Mouse (Mus musculus) CH12F3 (cell line): Measurements from ENCODE around the gene Muc3.
"Not testable (repeated sequence)": the region's sequence is repeated elsewhere in the genome, so short reads cannot be mapped to it uniquely, and the experiment has no call there.

ENCODE experiments used
- in situ Hi-C: fragments of 300-500 bp; cut with MboI; formaldehyde crosslinking; loops from 2 replicates; pipeline ENCODE4 v1.14.3; 2020; ENCODE audit warnings: low sequenced_read_pairs

Gene Muc3

DNA sequence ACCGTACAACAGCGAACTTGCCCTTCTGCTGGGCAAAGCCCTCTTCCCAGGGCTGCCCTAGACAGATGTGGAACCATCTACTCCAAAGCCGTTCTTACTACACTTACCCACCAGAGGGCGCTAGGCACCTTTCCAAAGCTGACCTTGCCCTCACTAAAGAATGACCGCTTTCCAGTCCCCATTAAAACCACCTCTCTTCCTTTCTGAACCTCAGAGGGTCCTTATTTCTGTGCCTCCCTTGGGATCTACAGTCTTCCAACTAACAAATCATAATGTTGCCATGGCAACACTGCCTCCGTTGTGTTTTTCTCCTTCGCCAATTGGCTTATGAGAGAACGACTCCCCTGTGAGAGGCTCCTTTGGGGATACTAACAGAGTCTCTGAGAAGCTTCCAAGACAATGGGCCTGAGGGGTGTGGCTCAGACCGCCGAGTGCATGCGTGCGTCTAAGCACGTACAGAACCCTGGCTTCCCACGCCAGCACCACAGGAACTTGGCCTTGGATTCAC is 26.4 kb downstream of the Muc3 start:
- in situ Hi-C loops = no loop called here

DNA sequence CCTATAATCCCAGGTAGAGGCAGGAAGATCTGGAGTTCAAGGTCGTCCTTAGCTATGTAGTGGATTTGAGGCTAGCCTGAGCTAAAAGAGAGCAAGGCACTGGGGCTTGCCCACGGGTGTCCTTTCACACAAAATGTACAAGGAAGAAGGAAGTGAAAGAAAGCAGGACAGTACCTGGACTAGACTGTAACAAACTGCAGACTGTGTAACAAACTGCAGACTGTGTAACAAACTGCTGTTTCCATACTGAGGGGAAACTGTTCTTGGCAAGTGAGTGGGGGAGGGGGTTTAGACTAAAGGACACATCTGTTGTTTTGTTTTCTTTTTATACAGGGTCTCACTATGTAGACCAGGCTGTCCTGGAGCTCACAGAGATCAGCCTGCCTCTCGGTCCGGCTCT is 27.8 kb downstream of the Muc3 start:
- in situ Hi-C loops = no loop called here

DNA sequence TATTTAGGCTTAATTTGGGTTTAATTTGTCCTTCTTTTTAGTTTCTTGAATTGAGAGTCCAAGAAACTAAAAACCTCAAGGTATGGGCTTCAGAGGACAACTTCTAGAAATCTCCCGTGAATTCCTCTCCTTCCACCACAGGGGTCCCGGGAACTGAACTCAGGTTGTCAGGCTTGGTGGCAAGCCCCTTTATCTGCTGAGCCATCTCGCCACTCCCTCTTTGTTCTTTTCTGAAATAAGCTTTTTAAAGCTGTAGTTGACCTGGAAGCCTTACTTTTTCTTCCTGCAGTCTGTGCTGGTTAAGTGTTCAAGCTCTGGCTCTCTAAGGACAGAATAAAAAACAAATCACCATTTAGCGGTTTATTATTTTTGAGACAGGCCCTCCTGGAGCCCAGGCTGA is 30.2 kb downstream of the Muc3 start:
- in situ Hi-C loops = no loop called here

DNA sequence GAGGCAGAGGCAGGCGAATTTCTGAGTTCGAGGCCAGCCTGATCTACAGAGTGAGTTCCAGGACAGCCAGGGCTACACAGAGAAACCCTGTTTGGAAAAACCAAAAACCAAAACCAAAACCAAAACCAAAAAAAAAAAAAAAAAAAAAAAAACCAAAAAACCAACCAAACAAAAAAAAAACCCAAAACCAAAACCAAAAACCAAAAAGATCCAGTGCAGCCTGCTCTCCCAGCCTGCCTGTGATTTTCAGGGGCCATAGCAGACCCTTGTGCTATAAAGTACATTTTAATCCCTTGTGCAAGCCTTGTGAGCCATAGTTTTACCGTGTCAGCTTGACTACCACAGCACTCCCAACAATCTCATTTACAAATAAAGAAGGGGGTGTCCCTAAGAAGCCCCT is 31.1 kb downstream of the Muc3 start:
- in situ Hi-C loops = not testable (repeated sequence)

GRCm38 (mm10) chr5:137116987-137117386 is 32.1 kb downstream of the Muc3 start:
- in situ Hi-C loops = no loop called here

- in situ Hi-C loops = no loop called here
These were observed 33.0 kb downstream of the Muc3 start, which contains the start of gene Trim56 for GRCm38 (mm10) chr5:137115866-137116847. Trim56 (minus strand) TSS chr5:137116209.

GRCm38 (mm10) chr5:137114891-137115561 is 34.1 kb downstream of the Muc3 start:
- in situ Hi-C loops = no loop called here

DNA sequence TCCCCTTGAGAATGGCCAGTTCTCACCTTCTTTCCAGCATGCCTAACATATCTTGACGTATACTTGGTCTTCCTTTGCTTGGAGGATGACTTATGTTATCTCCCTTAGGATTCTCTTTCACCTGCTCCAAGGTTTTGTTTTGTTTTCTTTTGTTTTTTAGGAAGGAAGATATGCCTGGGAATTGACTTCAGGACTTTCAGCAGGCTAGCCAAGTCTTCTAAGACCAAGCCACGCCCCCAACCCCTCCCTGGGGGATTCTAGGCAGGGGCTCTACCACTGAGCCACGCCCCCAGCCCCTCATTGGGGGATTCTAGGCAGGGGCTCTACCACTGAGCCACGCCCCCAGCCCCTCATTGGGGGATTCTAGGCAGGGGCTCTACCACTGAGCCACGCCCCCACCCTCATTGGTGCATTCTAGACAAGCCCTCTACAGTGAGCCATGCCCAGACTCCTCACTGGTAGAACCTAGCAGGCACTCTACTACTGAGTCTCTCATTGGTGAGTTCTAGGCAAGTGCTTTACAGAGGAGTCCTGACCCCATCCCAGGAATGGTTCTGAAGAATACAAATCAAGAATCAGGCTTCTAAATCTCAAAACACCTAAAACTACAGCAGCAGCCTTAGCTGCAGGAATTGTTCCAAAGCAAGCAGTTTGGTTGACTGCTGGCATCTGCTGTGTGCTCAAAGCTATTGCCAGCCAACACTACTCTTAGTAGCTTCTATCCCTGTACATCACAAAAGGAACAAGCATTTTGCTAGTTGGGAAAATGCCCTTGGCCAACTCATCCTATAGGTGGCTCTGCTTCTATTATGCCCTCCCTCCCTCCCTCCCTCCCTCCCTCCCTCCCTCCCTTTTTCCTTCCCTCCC is 37.3 kb downstream of the Muc3 start:
- in situ Hi-C loops = no loop called here

DNA sequence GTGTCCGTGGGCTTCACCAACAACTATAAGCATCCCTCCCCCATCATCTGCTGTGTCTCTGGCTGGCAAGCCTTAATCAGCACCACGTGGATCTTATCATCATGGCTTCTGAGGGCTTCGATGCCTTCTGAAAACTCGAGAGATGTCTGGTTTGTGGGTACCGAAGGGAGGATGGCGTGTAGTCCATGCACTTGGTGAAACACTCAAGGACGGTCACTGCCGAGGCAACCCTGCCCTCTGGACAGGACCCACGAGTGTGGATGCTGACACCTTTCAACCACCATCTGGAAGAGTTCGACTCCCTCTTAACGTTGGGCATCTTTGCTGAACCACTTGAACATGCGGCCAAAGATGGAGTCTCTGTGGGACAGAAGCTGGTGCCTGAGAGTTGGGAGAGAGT is 38.3 kb downstream of the Muc3 start:
- in situ Hi-C loops = no loop called here

DNA sequence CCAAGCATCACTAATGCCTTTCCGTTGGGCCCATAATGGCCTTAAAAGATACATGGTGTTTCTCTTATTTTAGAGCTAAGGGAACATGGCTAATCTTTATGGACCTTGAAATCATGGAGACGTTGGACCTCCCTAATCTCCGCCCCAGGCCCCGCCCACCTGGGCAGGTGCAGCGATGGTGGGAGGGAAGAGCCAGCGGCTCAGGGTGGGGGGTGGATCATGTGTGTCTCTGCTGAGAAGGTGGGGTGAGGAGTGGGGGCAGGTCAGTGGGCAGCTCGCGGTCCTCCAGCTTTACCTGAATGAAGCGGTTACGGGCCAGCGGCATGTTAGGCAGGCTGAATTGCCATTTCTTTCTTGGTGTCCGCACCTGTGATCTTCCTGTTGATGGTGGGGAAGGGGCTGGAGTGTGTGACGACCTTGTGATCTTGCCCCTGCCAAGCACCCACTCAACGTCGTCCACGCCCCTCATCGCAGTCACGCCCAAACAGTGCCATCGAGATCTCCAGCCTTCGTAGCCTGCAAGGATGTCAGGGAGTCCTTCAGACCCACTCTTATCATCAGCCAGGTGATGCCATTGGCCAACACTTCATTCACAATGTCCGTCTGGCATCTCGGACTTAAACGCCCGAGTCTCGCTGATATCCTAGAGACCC is 39.1 kb downstream of the Muc3 start:
- in situ Hi-C loops = loop anchor here (10.0 kb wide), 1 partner anchor 185 kb away; no protein-coding TSS in a partner anchor

- in situ Hi-C loops = loop anchor here (10.0 kb wide), 1 partner anchor 183 kb away; no protein-coding TSS in a partner anchor
These were observed 41.0 kb downstream of the Muc3 start for GRCm38 (mm10) chr5:137108111-137108510.

DNA sequence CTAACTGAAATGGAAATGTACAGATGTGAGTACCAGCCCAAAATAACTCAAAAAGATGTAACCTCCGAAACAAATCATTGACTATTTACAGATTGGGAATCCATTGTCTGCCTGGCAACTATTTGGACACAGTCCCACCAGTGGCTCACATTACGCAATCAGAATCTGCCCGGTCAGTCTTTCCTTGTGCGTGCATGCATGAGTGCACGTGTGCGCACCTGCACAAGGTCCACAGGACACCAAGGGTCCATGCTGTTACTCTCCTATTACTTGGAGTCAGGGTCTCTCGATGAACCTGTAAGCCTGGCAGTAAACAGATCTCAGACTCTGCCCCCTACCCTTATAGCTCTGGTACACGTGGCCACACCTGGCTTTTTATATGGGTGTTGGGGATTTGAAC is 41.5 kb downstream of the Muc3 start:
- in situ Hi-C loops = loop anchor here (10.0 kb wide), 1 partner anchor 183 kb away; no protein-coding TSS in a partner anchor

DNA sequence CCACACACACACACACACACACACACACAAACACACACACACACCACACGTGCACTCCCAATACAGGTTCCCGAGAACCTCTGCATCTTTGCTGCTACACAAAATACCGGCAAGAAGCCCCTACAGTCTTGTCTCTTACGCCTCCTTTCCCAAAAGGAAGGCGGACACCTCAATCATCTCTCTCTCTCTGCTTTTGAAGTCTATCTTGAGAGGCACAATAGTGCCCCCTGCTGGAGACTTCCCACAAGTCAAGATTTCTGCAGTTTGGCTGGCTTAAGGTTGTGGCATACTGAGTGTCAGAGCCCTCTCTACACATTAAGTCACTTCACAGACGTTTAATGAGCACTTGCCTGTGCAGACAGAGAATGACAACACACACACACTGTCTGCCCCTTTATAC is 42.1 kb downstream of the Muc3 start:
- in situ Hi-C loops = loop anchor here (10.0 kb wide), 1 partner anchor 182 kb away; no protein-coding TSS in a partner anchor

DNA sequence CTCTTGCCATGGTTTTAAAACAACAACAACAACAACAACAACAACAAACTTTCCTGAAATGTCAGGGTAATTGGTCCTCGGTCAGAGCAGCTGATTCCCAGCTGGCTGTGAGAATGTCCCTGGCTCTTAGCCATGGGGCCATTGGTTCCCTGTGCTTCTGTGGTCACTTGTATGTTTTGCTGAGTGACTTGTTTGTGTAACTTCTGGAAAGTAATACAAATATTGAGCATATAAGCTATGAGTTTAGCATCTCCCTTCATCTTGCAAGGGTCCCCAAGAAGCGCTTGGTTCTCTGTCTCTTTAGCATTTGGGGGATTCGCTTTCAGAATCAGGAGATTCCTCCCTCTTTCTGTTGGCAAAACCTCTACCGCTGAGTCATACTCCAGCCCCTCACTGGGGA is 42.7 kb downstream of the Muc3 start:
- in situ Hi-C loops = loop anchor here (10.0 kb wide), 1 partner anchor 182 kb away; no protein-coding TSS in a partner anchor

- in situ Hi-C loops = loop anchor here (10.0 kb wide), 1 partner anchor 179 kb away; no protein-coding TSS in a partner anchor
These were observed 45.2 kb downstream of the Muc3 start for GRCm38 (mm10) chr5:137103969-137104368.

DNA sequence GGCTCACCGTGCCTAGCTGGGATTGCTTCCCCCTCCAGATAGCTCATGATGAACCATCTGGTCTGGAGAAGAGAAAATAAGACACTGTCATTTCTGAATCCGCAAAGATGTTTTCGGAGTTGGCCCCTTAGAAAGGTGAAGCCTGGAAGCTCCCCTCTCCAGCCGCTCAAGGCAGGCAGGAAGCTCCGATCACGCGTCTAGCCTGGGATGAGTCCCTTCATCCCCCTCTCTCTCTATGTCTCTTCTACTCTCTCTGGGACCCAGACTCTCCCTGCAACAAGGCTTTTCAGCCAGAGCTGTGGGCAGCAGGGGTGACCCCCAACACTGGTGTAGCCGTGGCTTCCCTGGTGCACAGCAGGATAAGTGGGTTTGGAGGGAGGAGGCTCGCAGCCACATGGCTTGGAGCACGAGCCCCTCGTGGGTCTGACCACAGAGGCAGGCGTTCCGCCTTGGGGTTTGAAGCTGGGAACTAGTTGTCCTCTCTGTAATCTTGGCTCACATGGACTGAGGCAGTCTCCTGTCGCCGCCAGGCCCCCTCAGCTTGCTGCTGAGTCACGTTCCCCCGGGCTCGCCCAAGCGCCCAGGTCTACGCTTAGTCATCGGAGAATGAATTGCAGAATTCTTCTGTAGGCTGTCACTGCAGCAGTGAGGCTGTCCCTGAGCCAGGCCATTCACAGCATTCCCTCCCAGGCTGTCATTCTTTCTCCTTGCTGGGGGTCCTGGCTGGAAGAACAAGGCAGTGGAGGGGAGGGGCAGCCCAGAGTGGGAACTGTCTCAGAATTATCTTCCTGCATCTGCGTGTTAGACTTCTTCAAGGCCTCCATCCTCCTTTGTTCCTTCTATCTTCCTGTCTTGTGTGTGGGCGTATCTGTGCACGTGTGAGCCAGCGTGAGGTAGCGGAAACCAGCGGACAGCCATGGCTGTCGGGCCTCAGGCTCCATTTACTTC is 46.3 kb downstream of the Muc3 start:
- in situ Hi-C loops = loop anchor here (10.0 kb wide), 1 partner anchor 178 kb away; no protein-coding TSS in a partner anchor

- in situ Hi-C loops = loop anchor here (10.0 kb wide), 1 partner anchor 177 kb away; no protein-coding TSS in a partner anchor
These were observed 47.0 kb downstream of the Muc3 start for GRCm38 (mm10) chr5:137102078-137102477.

DNA sequence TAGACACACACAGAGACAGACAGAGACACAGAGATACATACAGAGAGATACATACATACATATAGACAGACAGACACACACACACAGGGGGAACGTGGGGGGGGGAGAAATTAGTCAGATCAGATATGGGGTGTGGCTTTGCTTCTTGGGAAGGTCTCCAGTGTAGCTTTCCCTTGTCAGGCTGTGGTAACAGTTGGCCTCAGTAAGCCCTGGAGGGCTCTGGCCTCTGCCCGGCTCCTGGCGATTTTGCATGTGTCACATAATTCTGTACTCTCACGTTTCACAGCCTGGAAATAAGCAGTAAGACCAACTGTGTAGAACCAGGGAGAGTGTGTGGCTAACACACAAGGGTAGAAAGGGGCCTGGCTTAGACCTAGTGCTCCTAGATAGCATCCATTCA is 48.5 kb downstream of the Muc3 start:
- in situ Hi-C loops = loop anchor here (10.0 kb wide), 1 partner anchor 176 kb away; no protein-coding TSS in a partner anchor
